Mouse (Mus musculus): Measurements from ENCODE around the gene Smarcd1.

Gene Smarcd1

GRCm38 (mm10) chr15:99731167-99731566, 29.2 kb downstream of the Smarcd1 start:
- no peak for DNase-seq (ENCODE audit: low read depth, low spot score)

DNA sequence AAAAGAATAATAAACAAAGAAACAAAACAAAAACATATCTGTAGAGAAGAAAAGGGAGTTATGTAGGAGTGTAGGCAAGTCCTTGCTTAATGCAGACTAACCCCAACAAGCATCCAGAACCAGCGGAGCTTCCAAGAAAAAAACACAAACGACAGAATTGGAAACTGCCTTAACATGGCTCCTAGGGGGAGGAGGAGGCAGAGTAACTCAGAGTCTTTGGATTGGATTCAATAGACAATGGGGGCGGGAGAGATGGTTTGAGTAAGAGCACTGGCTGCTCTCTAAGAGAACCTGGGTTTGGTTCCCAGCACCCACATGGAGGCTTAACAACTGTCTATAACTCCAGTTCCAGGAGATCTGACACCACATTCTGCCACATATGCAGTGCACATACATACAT, 29.7 kb downstream of the Smarcd1 start:
- DNase-seq (ENCODE audit: low read depth, low spot score), result no peak

- no peak for DNase-seq (ENCODE audit: low read depth, low spot score)
Observed at GRCm38 (mm10) chr15:99733186-99733585, 31.3 kb downstream of the Smarcd1 start.

- no peak for DNase-seq (ENCODE audit: low read depth, low spot score)
Observed at GRCm38 (mm10) chr15:99735631-99736030, 33.7 kb downstream of the Smarcd1 start.

DNA sequence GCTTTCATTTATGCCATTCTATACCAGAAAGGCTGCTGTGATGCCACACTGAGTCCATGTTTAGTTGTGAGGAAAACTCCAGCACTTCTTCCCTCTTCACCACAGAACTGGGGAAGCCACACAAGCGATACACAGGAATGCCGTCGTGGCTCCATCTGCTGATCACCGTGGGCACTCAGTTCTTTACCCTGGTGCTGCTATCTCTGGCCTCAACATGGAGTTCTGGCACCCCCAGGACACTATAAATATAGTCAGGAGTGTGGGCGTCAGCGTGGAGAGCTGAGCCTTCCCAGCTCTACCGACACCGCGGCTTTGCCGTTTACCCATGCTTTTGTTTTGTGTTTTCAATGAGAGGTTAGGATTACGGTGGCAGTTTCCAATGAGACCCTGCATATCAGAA, 34.7 kb downstream of the Smarcd1 start:
- DNase-seq (ENCODE audit: low read depth, low spot score), result no peak

DNA sequence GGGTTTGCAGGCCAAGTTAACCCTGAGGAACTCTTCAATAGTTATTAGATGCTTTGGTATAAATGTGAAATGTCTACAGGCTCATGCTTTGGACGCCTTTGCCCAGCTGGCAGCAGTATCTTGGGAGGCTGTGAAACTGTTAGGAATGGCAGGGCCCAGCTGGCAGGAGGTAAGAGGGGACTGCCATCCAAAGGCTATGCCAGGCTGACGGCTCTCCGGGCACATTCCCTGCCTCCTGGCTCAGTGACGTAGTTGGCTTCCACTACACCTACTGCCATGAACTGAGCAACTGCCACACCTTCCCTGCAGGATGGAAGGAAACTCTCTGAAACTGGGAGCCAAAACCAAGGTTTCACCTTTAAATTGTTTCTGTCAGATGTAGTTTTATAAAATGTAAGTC, 38.3 kb downstream of the Smarcd1 start:
- DNase-seq (ENCODE audit: low read depth, low spot score), result no peak

- DNase-seq (ENCODE audit: low read depth, low spot score), result no peak
Observed at GRCm38 (mm10) chr15:99754204-99754603, 52.3 kb downstream of the Smarcd1 start.
